Mouse (Mus musculus) G1E (cell line): ENCODE data around the gene Tinagl1.

Experiments used
- CTCF ChIP-seq: IDR thresholded peaks from 2 replicates; pipeline ENCODE4 v1.5.1; 2012; ENCODE audit warnings: low read depth, low read length, inconsistent platforms, mixed read lengths
- GATA1 ChIP-seq: IDR thresholded peaks from 2 replicates; pipeline ENCODE4 v1.6.1; 2012; ENCODE audit warnings: borderline replicate concordance, low read length, inconsistent platforms, mixed read lengths
- GATA2 ChIP-seq: IDR thresholded peaks from 2 replicates; pipeline ENCODE4 v1.6.1; 2012; ENCODE audit warnings: low read depth, low read length, inconsistent platforms, borderline replicate concordance

DNA sequence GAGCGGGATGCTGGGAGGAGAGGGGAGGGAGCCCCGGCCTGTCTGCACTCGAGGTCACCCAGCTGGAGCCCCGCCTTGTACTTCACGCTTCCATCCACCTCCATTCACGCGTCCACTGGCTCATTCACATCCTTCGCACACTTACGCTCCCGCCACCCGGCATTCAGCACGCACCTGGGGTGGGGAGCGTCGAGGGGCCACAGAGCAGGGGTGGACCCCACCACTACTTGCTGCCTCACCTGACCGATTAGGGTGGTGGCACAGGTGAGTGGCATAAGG lies 35.8 kb downstream of the Tinagl1 start, which contains the start of gene Hcrtr1:
- TF ChIP-seq CTCF (no peak), GATA1 (no peak), GATA2 (no peak)
